Mouse (Mus musculus) testis, adult 2 months (tissue): ENCODE data around the gene Slc11a1.

ENCODE experiments used
- CTCF ChIP-seq: fragments of 200-500 bp; IDR thresholded peaks from 2 replicates; pipeline ENCODE4 v1.5.1; 2012; ENCODE audit warnings: low read depth, mild to moderate bottlenecking, inconsistent platforms, low read length, moderate library complexity; ENCODE audit not compliant: control insufficient read depth, insufficient read depth, insufficient replicate concordance
- POLR2A ChIP-seq: fragments of 200-500 bp; IDR thresholded peaks from 2 replicates; pipeline ENCODE4 v1.6.1; 2012; ENCODE audit warnings: low read depth, mild to moderate bottlenecking, inconsistent platforms, low read length, moderate library complexity; ENCODE audit not compliant: control insufficient read depth

DNA sequence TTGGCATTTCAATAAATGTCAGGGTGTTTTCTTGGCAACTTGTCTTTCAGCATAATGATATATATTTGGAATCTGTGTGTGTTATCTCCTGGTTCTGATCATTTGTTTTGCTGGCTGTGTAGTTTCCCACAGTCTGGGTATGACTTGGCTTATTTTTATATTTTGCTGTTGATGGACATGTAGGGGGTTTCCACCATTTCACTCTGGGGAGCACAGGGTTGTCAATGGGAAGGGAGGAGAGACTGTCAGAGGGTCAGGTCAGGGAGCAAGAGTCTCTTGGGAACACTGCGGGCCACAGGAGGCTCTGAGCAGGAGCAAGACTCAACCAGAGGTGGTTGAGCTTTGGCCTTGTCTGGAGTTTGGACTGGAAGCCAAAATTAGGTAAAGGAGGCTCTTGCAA, 32.7 kb upstream of the Slc11a1 start:
- TF ChIP-seq CTCF (no peak), POLR2A (no peak)
